In genomic region chr12:69500600-69501345, GRCm38 (mm10) we compare ENCODE assay signal across 7 mouse cellular contexts.
A peak's percentile ranks its signal among the peaks of the same experiment; 100 is the strongest.
DNase-seq lines count a peak whose midpoint lies in the region; ATAC-seq lines count a peak whose summit lies in the region.

No protein-coding gene starts in this region.

- no peaks in the 10 kb centered on the region for H3K36me3 ChIP-seq in midbrain, embryonic 16.5 days (ENCODE audit: control insufficient read depth, insufficient read depth, low read length)
- no peaks in the 10 kb centered on the region for H3K36me3 ChIP-seq in midbrain, embryonic 15.5 days (replicated peaks)
- H3K36me3 ChIP-seq in kidney, embryonic 15.5 days, result no peaks in the 10 kb centered on the region

- DNase-seq in MN1 (ENCODE audit: low spot score), result no peak

- no peak overlapping the region for H3K4me3 ChIP-seq in midbrain, embryonic 16.5 days (ENCODE audit: low read depth, low read length)
- no peak overlapping the region for H3K4me3 ChIP-seq in midbrain, embryonic 15.5 days
- no peak overlapping the region for H3K4me3 ChIP-seq in kidney, embryonic 15.5 days (replicated peaks)

- H3K4me1 ChIP-seq in midbrain, embryonic 16.5 days (ENCODE audit: control insufficient read depth, insufficient read depth, low read length), result peaks cover 12% of the 10 kb centered on the region
- H3K4me1 ChIP-seq in midbrain, embryonic 15.5 days, result peaks cover 20% of the 10 kb centered on the region
- H3K4me1 ChIP-seq in kidney, embryonic 15.5 days, result peaks cover 40% of the 10 kb centered on the region

- H3K4me2 ChIP-seq in midbrain, embryonic 16.5 days (ENCODE audit: low read length), result no peak overlapping the region
- H3K4me2 ChIP-seq in midbrain, embryonic 15.5 days, result no peak overlapping the region
- H3K4me2 ChIP-seq in kidney, embryonic 15.5 days, result no peak overlapping the region

- H3K27me3 ChIP-seq in midbrain, embryonic 16.5 days (ENCODE audit: control insufficient read depth, insufficient read depth, low read depth, low read length), result no peaks in the 10 kb centered on the region
- no peaks in the 10 kb centered on the region for H3K27me3 ChIP-seq in midbrain, embryonic 15.5 days (replicated peaks)
- H3K27me3 ChIP-seq in kidney, embryonic 15.5 days, result no peaks in the 10 kb centered on the region

- peak overlapping the region; percentile 0; the same call in 1 of the 2 replicates for H3K27ac ChIP-seq in midbrain, embryonic 16.5 days (ENCODE audit: low read length)
- no peak overlapping the region for H3K27ac ChIP-seq in midbrain, embryonic 15.5 days
- H3K27ac ChIP-seq in kidney, embryonic 15.5 days, result peak overlapping the region; percentile 86

- no peaks in the 10 kb centered on the region for H3K9me3 ChIP-seq in midbrain, embryonic 16.5 days (replicated peaks; ENCODE audit: control insufficient read depth, low read length, poor library complexity, severe bottlenecking)
- no peaks in the 10 kb centered on the region for H3K9me3 ChIP-seq in midbrain, embryonic 15.5 days
- H3K9me3 ChIP-seq in kidney, embryonic 15.5 days (replicated peaks), result no peaks in the 10 kb centered on the region

- WGBS in midbrain, embryonic 16.5 days, result 70% methylated on average over 15 of the region's 15 CpGs
- WGBS in midbrain, embryonic 15.5 days, result 75% methylated on average over 15 of the region's 15 CpGs
- WGBS in kidney, embryonic 15.5 days, result 75% methylated on average over 15 of the region's 15 CpGs

- ATAC-seq in midbrain, embryonic 16.5 days, result no peak
- ATAC-seq in midbrain, embryonic 15.5 days (replicated peaks), result no peak
- ATAC-seq in common myeloid progenitor, adult 5-6 weeks (replicated peaks; ENCODE audit: low read depth, poor library complexity, severe bottlenecking), result peak; percentile 41; the same call in 1 of the 2 replicates
- peak; percentile 33 for ATAC-seq in granulocyte monocyte progenitor cell, adult 5-6 weeks (replicated peaks; ENCODE audit: poor library complexity, severe bottlenecking)
- no peak for ATAC-seq in kidney, embryonic 15.5 days (replicated peaks; ENCODE audit: low FRiP score)
- peak; percentile 57 for ATAC-seq in monocyte, adult 5-6 weeks (replicated peaks; ENCODE audit: insufficient number of reproducible peaks, low FRiP score, low TSS enrichment, poor library complexity, severe bottlenecking)

- no peak overlapping the region for H3K9ac ChIP-seq in midbrain, embryonic 16.5 days (ENCODE audit: low read depth, low read length)
- no peak overlapping the region for H3K9ac ChIP-seq in midbrain, embryonic 15.5 days
- H3K9ac ChIP-seq in kidney, embryonic 15.5 days, result no peak overlapping the region

Comparison
In these comparisons a context has a peak if more than half of its experiments do, and no peak if none do; other contexts are left out.
1. ATAC-seq: peak in common myeloid progenitor, adult 5-6 weeks (single experiment), granulocyte monocyte progenitor cell, adult 5-6 weeks (single experiment) and monocyte, adult 5-6 weeks (single experiment); none in midbrain, embryonic 16.5 days (single experiment), midbrain, embryonic 15.5 days (single experiment) and kidney, embryonic 15.5 days (single experiment).